Comparison of ENCODE assay signal across 8 mouse cellular contexts in genomic region chr9:108264191-108264921, GRCm38 (mm10). TPM values are rescaled to one million over a fixed set of nuclear protein-coding genes. Genes with fewer than 3 reads are reported as not detected.
DNase-seq lines count a peak whose midpoint lies in the region; ATAC-seq lines count a peak whose summit lies in the region.

No protein-coding gene starts in this region.

- H3K9ac ChIP-seq in kidney, embryonic 14.5 days (ENCODE audit: low read depth, low read length) = peak overlapping the region; percentile 93; the same call in 1 of the 2 replicates

- no peak; the same call in none of the 2 replicates for ATAC-seq in kidney, embryonic 14.5 days (ENCODE audit: low FRiP score, low TSS enrichment)

- H3K27me3 ChIP-seq in heart, embryonic 10.5 days (ENCODE audit: insufficient read depth, poor library complexity, severe bottlenecking) = no peaks in the 10 kb centered on the region
- H3K27me3 ChIP-seq in kidney, embryonic 14.5 days (ENCODE audit: control insufficient read depth, insufficient read depth, low read length) = no peaks in the 10 kb centered on the region

- peaks cover 67% of the 10 kb centered on the region for H3K4me1 ChIP-seq in heart, embryonic 10.5 days
- H3K4me1 ChIP-seq in kidney, embryonic 14.5 days (ENCODE audit: control insufficient read depth, insufficient read depth, low read length) = peaks cover 29% of the 10 kb centered on the region

- H3K36me3 ChIP-seq in heart, embryonic 10.5 days = no peaks in the 10 kb centered on the region; the same call in 1 of the 2 replicates
- H3K36me3 ChIP-seq in kidney, embryonic 14.5 days (ENCODE audit: control insufficient read depth, insufficient read depth, low read length) = no peaks in the 10 kb centered on the region

- 3% methylated on average over 10 of the region's 10 CpGs for WGBS in heart, embryonic 10.5 days
- 12% methylated on average over 10 of the region's 10 CpGs for whole genome bisulfite sequencing in kidney, embryonic 14.5 days

- H3K27ac ChIP-seq in heart, embryonic 10.5 days = peak overlapping the region; percentile 98
- peak overlapping the region; percentile 73 for H3K27ac ChIP-seq in kidney, embryonic 14.5 days (ENCODE audit: low read depth, low read length)

- peak; percentile 60 for DNase-seq in right cerebral cortex, postnatal 10 days (ENCODE audit: low spot score in 2 of 2)
- DNase-seq in right cerebral cortex, postnatal 25 days = no peak
- DNase-seq in cerebellum, postnatal 10 days = peak; percentile 66 to 68
- peak; percentile 88 for DNase-seq in heart, embryonic 10.5 days (ENCODE audit: low spot score)
- peak; percentile 76 for DNase-seq in lung, postnatal 10 days
- peak; percentile 51 for DNase-seq in skeletal muscle tissue, adult 2 months (ENCODE audit: low read depth, low spot score)
- no peak for DNase-seq in left cerebral cortex, adult 18-20 months (ENCODE audit: low spot score in 2 of 2)

- no peaks in the 10 kb centered on the region for H3K9me3 ChIP-seq in heart, embryonic 10.5 days
- H3K9me3 ChIP-seq in kidney, embryonic 14.5 days (ENCODE audit: control insufficient read depth, low read length) = no peaks in the 10 kb centered on the region

- H3K4me3 ChIP-seq in heart, embryonic 10.5 days = peak overlapping the region; percentile 99
- H3K4me3 ChIP-seq in kidney, embryonic 14.5 days (ENCODE audit: low read length) = peak overlapping the region; percentile 92

- H3K4me2 ChIP-seq in kidney, embryonic 14.5 days (replicated peaks; ENCODE audit: low read depth, low read length) = peak overlapping the region; percentile 69

RNA-seq across cellular contexts. Expression of gene Dag1, which starts 0.6 kb away (rescaled TPM):
- 128 and 197 TPM in 2 replicates for polyA plus RNA-seq in heart, embryonic 10.5 days (2016; fragmentation: Nextera tagmentation; extraction: Ambion mirVana)
- 60.7 and 129 TPM in 2 replicates for polyA plus RNA-seq in kidney, embryonic 14.5 days (2014; fragmentation: Nextera tagmentation; extraction: Ambion mirVana)
- total RNA-seq in left cerebral cortex, adult 18-20 months (2021) = 10 to 100 TPM; 79.2 to 85.8 TPM

RNA-seq across cellular contexts. Expression of gene Nicn1, which starts 25.9 kb away (rescaled TPM):
- polyA plus RNA-seq in heart, embryonic 10.5 days (2016; fragmentation: Nextera tagmentation; extraction: Ambion mirVana) = 21.4 and 24.2 TPM in 2 replicates
- polyA plus RNA-seq in kidney, embryonic 14.5 days (2014; fragmentation: Nextera tagmentation; extraction: Ambion mirVana) = 40.2 and 42.4 TPM in 2 replicates
- total RNA-seq in left cerebral cortex, adult 18-20 months (2021) = 100 to 1,000 TPM; 140 to 145 TPM

RNA-seq across cellular contexts. Expression of gene Amt, which starts 32.3 kb away (rescaled TPM):
- polyA plus RNA-seq in heart, embryonic 10.5 days (2016; fragmentation: Nextera tagmentation; extraction: Ambion mirVana) = 15.3 and 16.1 TPM in 2 replicates
- polyA plus RNA-seq in kidney, embryonic 14.5 days (2014; fragmentation: Nextera tagmentation; extraction: Ambion mirVana) = 30.8 and 35.1 TPM in 2 replicates
- 10 to 100 TPM; 29.8 to 32.8 TPM for total RNA-seq in left cerebral cortex, adult 18-20 months (2021)

RNA-seq across cellular contexts. Expression of gene Rhoa, which starts 41.6 kb away (rescaled TPM):
- polyA plus RNA-seq in heart, embryonic 10.5 days (2016; fragmentation: Nextera tagmentation; extraction: Ambion mirVana) = 277 and 285 TPM in 2 replicates
- 317 and 358 TPM in 2 replicates for polyA plus RNA-seq in kidney, embryonic 14.5 days (2014; fragmentation: Nextera tagmentation; extraction: Ambion mirVana)
- total RNA-seq in left cerebral cortex, adult 18-20 months (2021) = 100 to 1,000 TPM; 159 to 170 TPM

RNA-seq across cellular contexts. Expression of gene Tcta, which starts 41.6 kb away (rescaled TPM):
- 28.2 and 30.3 TPM in 2 replicates for polyA plus RNA-seq in heart, embryonic 10.5 days (2016; fragmentation: Nextera tagmentation; extraction: Ambion mirVana)
- 26.6 and 27.8 TPM in 2 replicates for polyA plus RNA-seq in kidney, embryonic 14.5 days (2014; fragmentation: Nextera tagmentation; extraction: Ambion mirVana)
- 10 to 100 TPM; 30.3 to 32.0 TPM for total RNA-seq in left cerebral cortex, adult 18-20 months (2021)

Comparison
In these comparisons a context has a peak if more than half of its experiments do, and no peak if none do; other contexts are left out.
1. DNase-seq: peak in right cerebral cortex, postnatal 10 days (2 of 2), cerebellum, postnatal 10 days (2 of 2), heart, embryonic 10.5 days (single experiment), lung, postnatal 10 days (single experiment) and skeletal muscle tissue, adult 2 months (single experiment); none in right cerebral cortex, postnatal 25 days (single experiment) and left cerebral cortex, adult 18-20 months (0 of 2).